In genomic region chr13:112987991-112988390, GRCm38 (mm10) we compare ENCODE assay signal across 9 mouse cellular contexts. TPM values are rescaled to one million over a fixed set of nuclear protein-coding genes. Genes with fewer than 3 reads are reported as not detected.
DNase-seq lines count a peak whose midpoint lies in the region; ATAC-seq and TF ChIP-seq lines count a peak whose summit lies in the region.
"Had no signal": no experiment of that assay in that cellular context is flagged by ENCODE, and none has a peak within 500 bp of the region (broad histone marks: within the 10 kb centered on the region; RNA-seq: fewer than 3 reads in every experiment).

No protein-coding gene starts in this region.

- intact Hi-C loops in gastrocnemius, postnatal 14 days (cut with DNase I; ENCODE audit: low total_unique reads) = no loop called here

- H3K4me2 ChIP-seq in intestine, embryonic 16.5 days (ENCODE audit: low read depth, low read length) = peak overlapping the region; percentile 100
- H3K4me2 ChIP-seq in midbrain, postnatal 0 days (ENCODE audit: low read depth, low read length, poor library complexity, severe bottlenecking) = peak overlapping the region; percentile 96

- no peak for TF ChIP-seq POLR2A in cerebellum, adult 2 months (IDR thresholded peaks at IDR 0.05; ENCODE audit: borderline replicate concordance, insufficient read depth, low read length)

- peak overlapping the region; percentile 21 for H3K4me3 ChIP-seq in cerebellum, adult 2 months (replicated peaks; ENCODE audit: insufficient read depth, low read depth, low read length)
- H3K4me3 ChIP-seq in intestine, embryonic 16.5 days (ENCODE audit: low read length) = peak overlapping the region; percentile 62
- peak overlapping the region; percentile 58 for H3K4me3 ChIP-seq in midbrain, postnatal 0 days (ENCODE audit: low read depth, low read length)

- no peak for TF ChIP-seq CTCF in cerebellum, adult 2 months (IDR thresholded peaks at IDR 0.05; ENCODE audit: borderline replicate concordance, insufficient read depth, low read depth, low read length)
- TF ChIP-seq CTCF in midbrain, postnatal 0 days (IDR thresholded peaks at IDR 0.05) = peak; percentile 11; the same call in 1 of the 2 replicates

- H3K9ac ChIP-seq in intestine, embryonic 16.5 days (ENCODE audit: low read depth, low read length) = peak overlapping the region; percentile 65
- H3K9ac ChIP-seq in midbrain, postnatal 0 days (replicated peaks; ENCODE audit: low read length, poor library complexity, severe bottlenecking) = peak overlapping the region; percentile 46

- under 1% methylated on average over 39 of the region's 39 CpGs for WGBS in cerebellum, adult 2 months
- WGBS in intestine, embryonic 16.5 days = under 1% methylated on average over 39 of the region's 39 CpGs
- WGBS in midbrain, postnatal 0 days = 1% methylated on average over 39 of the region's 39 CpGs

- no peaks in the 10 kb centered on the region for H3K36me3 ChIP-seq in intestine, embryonic 16.5 days (ENCODE audit: control insufficient read depth, insufficient read depth, low read length)
- H3K36me3 ChIP-seq in midbrain, postnatal 0 days (ENCODE audit: insufficient read depth, low read length) = no peaks in the 10 kb centered on the region

- peaks cover 6% of the 10 kb centered on the region for H3K4me1 ChIP-seq in cerebellum, adult 2 months (ENCODE audit: control insufficient read depth, insufficient read depth, low read length)
- H3K4me1 ChIP-seq in intestine, embryonic 16.5 days (ENCODE audit: control insufficient read depth, insufficient read depth, low read length) = peaks cover 21% of the 10 kb centered on the region
- H3K4me1 ChIP-seq in midbrain, postnatal 0 days (ENCODE audit: insufficient read depth, low read length) = no peaks in the 10 kb centered on the region

- H3K27ac ChIP-seq in cerebellum, adult 2 months (ENCODE audit: insufficient read depth, low read length) = no peak overlapping the region
- no peak overlapping the region for H3K27ac ChIP-seq in intestine, embryonic 16.5 days (ENCODE audit: low read length)
- H3K27ac ChIP-seq in midbrain, postnatal 0 days (ENCODE audit: low read depth, low read length) = no peak overlapping the region

- H3K27me3 ChIP-seq in cerebellum, adult 2 months (ENCODE audit: control insufficient read depth, insufficient read depth, low read length) = peaks cover 5% of the 10 kb centered on the region; the same call in 1 of the 2 replicates
- peaks cover 64% of the 10 kb centered on the region for H3K27me3 ChIP-seq in intestine, embryonic 16.5 days (replicated peaks; ENCODE audit: control insufficient read depth, insufficient read depth, low read length)
- H3K27me3 ChIP-seq in midbrain, postnatal 0 days (ENCODE audit: insufficient read depth, low read length) = peaks cover 51% of the 10 kb centered on the region

- H3K9me3 ChIP-seq in intestine, embryonic 16.5 days (ENCODE audit: control insufficient read depth, low read length) = no peaks in the 10 kb centered on the region
- H3K9me3 ChIP-seq in midbrain, postnatal 0 days (ENCODE audit: low read length) = no peaks in the 10 kb centered on the region

- ATAC-seq in intestine, embryonic 16.5 days = peak; percentile 57
- peak; percentile 64 for ATAC-seq in midbrain, postnatal 0 days (ENCODE audit: low FRiP score)

- DNase-seq in cerebellum, adult 2 months = no peak
- DNase-seq in cerebellum, postnatal 36 days = no peak
- peak; percentile 34 for DNase-seq in right cerebral cortex, postnatal 4 days
- no peak for DNase-seq in right cerebral cortex, postnatal 25 days
- peak; percentile 33 for DNase-seq in midbrain, postnatal 0 days (ENCODE audit: low spot score)
- DNase-seq in urinary bladder, postnatal 10 days (ENCODE audit: low spot score) = no peak
- no peak for DNase-seq in gastrocnemius, postnatal 14 days

RNA-seq across cellular contexts. Expression of gene Ccno, which starts 0.4 kb away (rescaled TPM):
- polyA plus RNA-seq in cerebellum, adult 2 months (2012; rRNA removed) = 0.76 and 0.82 TPM in 2 replicates
- polyA plus RNA-seq in intestine, embryonic 16.5 days (2015; fragmentation: Nextera tagmentation; extraction: Ambion mirVana) = 0.13 and 0.32 TPM in 2 replicates
- 1.6 and 7.9 TPM in 2 replicates for total RNA-seq in midbrain, postnatal 0 days (2014; rRNA removed)
- polyA plus RNA-seq in midbrain, postnatal 0 days (2015; fragmentation: Nextera tagmentation; extraction: Ambion mirVana) = 1.0 and 1.1 TPM in 2 replicates
- under 1 TPM in 1 of 2 experiments, not detected in 1; 0.18 TPM for total RNA-seq in gastrocnemius, postnatal 14 days (2021)

RNA-seq across cellular contexts. Expression of gene Mcidas, which starts 5.7 kb away (rescaled TPM):
- polyA plus RNA-seq in cerebellum, adult 2 months (2012; rRNA removed) = 0.05 and 0.07 TPM in 2 replicates
- polyA plus RNA-seq in intestine, embryonic 16.5 days (2015; fragmentation: Nextera tagmentation; extraction: Ambion mirVana) = 0.05 TPM in 1 of 2 replicates, not detected in the other
- 0.77 and 1.4 TPM in 2 replicates for total RNA-seq in midbrain, postnatal 0 days (2014; rRNA removed)
- polyA plus RNA-seq in midbrain, postnatal 0 days (2015; fragmentation: Nextera tagmentation; extraction: Ambion mirVana) = 0.38 and 0.81 TPM in 2 replicates
- total RNA-seq in gastrocnemius, postnatal 14 days (2021) = not detected

RNA-seq across cellular contexts. Expression of gene Cdc20b, which starts 46.9 kb away (rescaled TPM):
- polyA plus RNA-seq in cerebellum, adult 2 months (2012; rRNA removed) = 0.14 TPM in 1 of 2 replicates, not detected in the other
- not detected in 2 replicates for polyA plus RNA-seq in intestine, embryonic 16.5 days (2015; fragmentation: Nextera tagmentation; extraction: Ambion mirVana)
- total RNA-seq in midbrain, postnatal 0 days (2014; rRNA removed) = 1.7 and 2.0 TPM in 2 replicates
- polyA plus RNA-seq in midbrain, postnatal 0 days (2015; fragmentation: Nextera tagmentation; extraction: Ambion mirVana) = 0.15 and 0.18 TPM in 2 replicates
- total RNA-seq in gastrocnemius, postnatal 14 days (2021) = not detected
- total RNA-seq: left cerebral cortex, adult 8-10 months had no signal

RNA-seq across cellular contexts. Expression of gene Gpx8, which starts 58.2 kb away (rescaled TPM):
- 7.8 and 9.5 TPM in 2 replicates for polyA plus RNA-seq in cerebellum, adult 2 months (2012; rRNA removed)
- 80.4 and 91.0 TPM in 2 replicates for polyA plus RNA-seq in intestine, embryonic 16.5 days (2015; fragmentation: Nextera tagmentation; extraction: Ambion mirVana)
- 16.2 and 27.1 TPM in 2 replicates for total RNA-seq in midbrain, postnatal 0 days (2014; rRNA removed)
- 37.5 and 41.7 TPM in 2 replicates for polyA plus RNA-seq in midbrain, postnatal 0 days (2015; fragmentation: Nextera tagmentation; extraction: Ambion mirVana)
- 10 to 100 TPM; 20.8 to 27.5 TPM for total RNA-seq in gastrocnemius, postnatal 14 days (2021)

Comparison
In these comparisons a context has a peak if more than half of its experiments do, and no peak if none do; other contexts are left out.
1. DNase-seq: peak in right cerebral cortex, postnatal 4 days (single experiment) and midbrain, postnatal 0 days (single experiment); none in cerebellum, adult 2 months (0 of 2), cerebellum, postnatal 36 days (0 of 2), right cerebral cortex, postnatal 25 days (single experiment), urinary bladder, postnatal 10 days (single experiment) and gastrocnemius, postnatal 14 days (single experiment).
2. Peak in every context shown above with its lines, with median percentiles within 50 percentile points of each other: H3K4me3 ChIP-seq.